Mouse (Mus musculus) neural tube, embryonic 15.5 days (tissue): ENCODE data around the gene Ropn1l. TPM values are rescaled to one million over a fixed set of nuclear protein-coding genes. Genes with fewer than 3 reads are reported as not detected.

Experiments used
- ATAC-seq: fragments of 200-750 bp; cut with Nextera tagmentation; 2 replicates; pipeline ENCODE4 v1.8.0; 2017; ENCODE audit warnings: mild to moderate bottlenecking, moderate TSS enrichment, moderate library complexity; ENCODE audit not compliant: low FRiP score
- H3K27ac ChIP-seq: fragments of 300-500 bp; sonication (generic); replicated peaks from 2 replicates; pipeline ENCODE4 v1.5.1; 2015; ENCODE audit warnings: mild to moderate bottlenecking, inconsistent platforms
- H3K27me3 ChIP-seq: fragments of 300-500 bp; sonication (generic); replicated peaks from 2 replicates; pipeline ENCODE4 v1.6.1; 2015; ENCODE audit warnings: inconsistent platforms
- H3K36me3 ChIP-seq: fragments of 300-500 bp; sonication (generic); 2 replicates; pipeline ENCODE4 v1.6.1; 2015; ENCODE audit warnings: inconsistent platforms
- H3K4me1 ChIP-seq: fragments of 300-500 bp; sonication (generic); 2 replicates; pipeline ENCODE4 v1.6.1; 2015; ENCODE audit warnings: inconsistent platforms
- H3K4me2 ChIP-seq: fragments of 300-500 bp; sonication (generic); 2 replicates; pipeline ENCODE4 v1.6.1; 2015; ENCODE audit warnings: inconsistent platforms, mild to moderate bottlenecking, moderate library complexity
- H3K4me3 ChIP-seq: fragments of 300-500 bp; sonication (generic); replicated peaks from 2 replicates; pipeline ENCODE4 v1.5.1; 2015; ENCODE audit warnings: mild to moderate bottlenecking, inconsistent platforms
- H3K9ac ChIP-seq: fragments of 300-500 bp; sonication (generic); replicated peaks from 2 replicates; pipeline ENCODE4 v1.6.1; 2015; ENCODE audit warnings: mild to moderate bottlenecking, inconsistent platforms
- H3K9me3 ChIP-seq: fragments of 300-500 bp; sonication (generic); replicated peaks from 2 replicates; pipeline ENCODE4 v1.6.1; 2016; ENCODE audit warnings: inconsistent platforms
- WGBS: fragments of 180-500 bp; shearing (Covaris S2); methylation state at CpG from one replicate; pipeline ENCODE4 v1.1.7; 2015; ENCODE audit warnings: mixed read lengths; 5-methylcytosine and 5-hydroxymethylcytosine counted together
- polyA plus RNA-seq: library from polyadenylated mRNA; unstranded; fragments of >200 nt; fragmentation: Nextera tagmentation; extraction: Ambion mirVana; gene quantifications from 2 replicates; pipeline ENCODE4 v1.2.1, GENCODE M21; 2015

Gene Ropn1l
- polyA plus RNA-seq, 1 experiment from 2014 or later = 2.0 TPM

DNA sequence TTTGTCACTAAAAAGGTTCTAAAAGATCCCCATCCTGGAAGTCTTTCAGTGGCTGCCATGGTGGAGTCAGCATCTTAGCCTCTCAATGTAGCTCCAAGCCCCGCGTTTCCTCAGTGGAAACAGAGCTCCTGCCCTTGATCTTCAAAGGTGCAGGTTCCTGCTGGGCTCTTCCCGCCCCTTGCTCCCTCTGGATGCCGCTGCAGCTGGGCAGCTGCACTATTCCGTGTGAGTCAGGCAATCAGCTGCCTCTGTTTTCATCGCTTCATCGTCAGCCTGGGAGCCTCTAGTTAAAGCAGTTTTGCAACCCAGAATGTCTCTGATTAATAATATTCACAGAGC lies 34.9 kb downstream of the Ropn1l start:
- no peaks in the 10 kb centered on the region for H3K9me3 ChIP-seq
- H3K9ac ChIP-seq = no peak overlapping the region
- peak overlapping the region; percentile 23 for H3K4me2 ChIP-seq
- H3K4me1 ChIP-seq = no peaks in the 10 kb centered on the region
- H3K27me3 ChIP-seq = no peaks in the 10 kb centered on the region
- 14% methylated on average over 7 of the region's 7 CpGs for WGBS
- H3K4me3 ChIP-seq = no peak overlapping the region
- ATAC-seq = no peak
- no peak overlapping the region for H3K27ac ChIP-seq
- no peaks in the 10 kb centered on the region for H3K36me3 ChIP-seq

GRCm38 (mm10) chr15:31417796-31418685 lies 35.5 kb downstream of the Ropn1l start:
- WGBS = 63% methylated on average over 21 of the region's 21 CpGs
- 0 out of 2 replicates have a peak, but pooled peaks have one; percentile 34 for ATAC-seq

DNA sequence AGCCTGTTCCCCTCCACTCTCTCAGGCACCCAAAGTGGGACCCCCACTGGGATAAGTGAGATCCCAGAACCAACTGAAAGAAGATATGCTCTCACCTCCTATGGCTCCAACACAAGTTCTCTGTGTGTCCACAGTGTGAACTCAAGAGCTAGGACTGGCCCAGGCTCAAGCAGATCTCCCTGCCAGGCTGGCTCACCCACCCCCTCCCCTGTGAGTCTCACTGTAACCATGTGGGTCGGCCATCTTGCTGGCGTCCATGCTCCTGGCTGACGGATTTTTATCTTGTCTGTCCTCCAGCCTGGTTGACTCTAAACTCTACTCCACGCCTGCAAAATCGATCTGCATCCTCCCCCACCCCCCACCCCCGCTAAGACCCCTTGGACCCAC lies 36.1 kb downstream of the Ropn1l start:
- ATAC-seq = 0 out of 2 replicates have a peak, but pooled peaks have one; percentile 36

More at GRCm38 (mm10) chr15:31417796-31418685, 35.5 kb downstream of the Ropn1l start:
- Histone ChIP-seq H3K36me3 (no peaks in the 10 kb centered on the region), H3K9me3 (no peaks in the 10 kb centered on the region), H3K4me1 (no peaks in the 10 kb centered on the region), H3K27ac (0 out of 2 replicates have a peak overlapping the region, but pooled peaks have one; percentile 45), H3K4me2 (peak overlapping the region; percentile 23), H3K4me3 (no peak overlapping the region), H3K9ac (no peak overlapping the region), H3K27me3 (no peaks in the 10 kb centered on the region)

GRCm38 (mm10) chr15:31415181-31415580 lies 38.4 kb downstream of the Ropn1l start:
- Histone ChIP-seq H3K9ac (no peak overlapping the region), H3K4me3 (no peak overlapping the region), H3K27ac (no peak overlapping the region), H3K4me2 (no peak overlapping the region), H3K27me3 (no peaks in the 10 kb centered on the region), H3K9me3 (no peaks in the 10 kb centered on the region), H3K36me3 (no peaks in the 10 kb centered on the region), H3K4me1 (no peaks in the 10 kb centered on the region)
- ATAC-seq = no peak
- WGBS = 71% methylated on average over 4 of the region's 4 CpGs

More for the DNA sequence above, 36.1 kb downstream of the Ropn1l start:
- 79% methylated on average over 6 of the region's 6 CpGs for WGBS
- Histone ChIP-seq H3K9me3 (no peaks in the 10 kb centered on the region), H3K27me3 (no peaks in the 10 kb centered on the region), H3K9ac (no peak overlapping the region), H3K27ac (no peak overlapping the region), H3K4me1 (no peaks in the 10 kb centered on the region), H3K36me3 (no peaks in the 10 kb centered on the region), H3K4me2 (no peak overlapping the region), H3K4me3 (no peak overlapping the region)

DNA sequence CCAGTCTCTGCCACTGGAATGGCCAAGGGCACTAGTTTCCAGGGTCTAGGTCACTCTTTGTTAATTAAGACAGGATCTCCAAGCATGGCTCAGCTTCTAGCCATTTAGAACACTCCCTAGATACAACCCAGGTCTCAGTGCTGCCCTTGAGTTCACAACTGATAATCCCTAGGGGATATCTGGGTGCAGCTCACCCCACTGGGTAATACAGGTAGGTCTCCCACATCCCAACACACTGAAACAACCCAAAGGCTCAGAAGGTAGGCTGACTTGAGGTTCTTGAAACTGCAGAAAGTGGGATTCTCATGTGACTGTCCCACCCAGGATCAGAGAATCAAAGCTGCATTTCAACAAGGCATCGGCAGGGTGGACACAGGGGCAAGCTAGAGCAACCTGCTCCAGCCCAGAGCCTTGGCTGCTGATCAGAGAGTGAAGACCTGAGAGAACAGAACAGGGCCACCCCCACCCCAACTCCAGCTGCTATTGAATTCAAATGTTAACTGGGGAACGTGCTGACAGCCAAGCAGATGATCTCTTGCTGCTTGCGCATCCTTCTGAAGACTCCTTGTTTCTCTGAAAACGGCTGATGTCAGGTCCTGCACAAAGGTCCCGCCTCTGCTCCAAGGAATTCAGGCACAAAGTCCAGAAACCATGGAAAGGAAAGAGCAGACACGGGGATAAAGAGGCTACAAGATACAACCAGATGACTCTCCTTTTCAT lies 39.2 kb downstream of the Ropn1l start:
- Histone ChIP-seq H3K4me2 (no peak overlapping the region), H3K4me1 (no peaks in the 10 kb centered on the region), H3K27ac (no peak overlapping the region), H3K27me3 (no peaks in the 10 kb centered on the region), H3K9me3 (no peaks in the 10 kb centered on the region), H3K4me3 (no peak overlapping the region), H3K9ac (no peak overlapping the region), H3K36me3 (no peaks in the 10 kb centered on the region)
- ATAC-seq = no peak
- 59% methylated on average over 6 of the region's 6 CpGs for WGBS

GRCm38 (mm10) chr15:31413662-31414061 lies 39.9 kb downstream of the Ropn1l start:
- Histone ChIP-seq H3K27ac (no peak overlapping the region), H3K9me3 (no peaks in the 10 kb centered on the region), H3K36me3 (no peaks in the 10 kb centered on the region), H3K4me3 (no peak overlapping the region), H3K4me2 (no peak overlapping the region), H3K27me3 (no peaks in the 10 kb centered on the region), H3K4me1 (0 out of 2 replicates have a peak, but pooled peaks cover 2% of the 10 kb centered on the region), H3K9ac (no peak overlapping the region)
- no peak for ATAC-seq
- WGBS = 89% methylated on average over 6 of the region's 6 CpGs

DNA sequence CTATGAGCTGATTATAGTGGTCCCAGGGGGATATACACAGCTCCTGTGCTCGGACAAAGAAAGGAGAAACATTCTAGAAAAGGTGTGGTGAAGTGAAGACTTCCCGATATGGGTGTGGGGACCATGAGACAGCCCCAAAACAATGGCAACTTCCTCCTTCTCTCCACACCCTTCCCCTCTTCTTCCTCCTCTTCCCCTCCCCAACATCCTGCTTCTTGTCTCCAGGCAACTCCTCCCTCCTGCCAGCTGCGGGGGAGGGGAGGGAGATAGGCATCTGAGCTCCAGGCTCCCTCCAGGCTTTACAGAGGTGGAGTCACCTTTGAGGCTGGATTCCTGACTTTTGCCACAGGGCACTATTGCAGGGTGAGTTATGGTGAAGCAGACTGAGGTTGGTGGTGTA lies 40.6 kb downstream of the Ropn1l start:
- H3K36me3 ChIP-seq = no peaks in the 10 kb centered on the region
- no peak overlapping the region for H3K9ac ChIP-seq
- H3K27ac ChIP-seq = no peak overlapping the region
- no peak for ATAC-seq
- H3K9me3 ChIP-seq = no peaks in the 10 kb centered on the region
- 45% methylated on average over 3 of the region's 3 CpGs for WGBS
- H3K4me2 ChIP-seq = no peak overlapping the region
- no peaks in the 10 kb centered on the region for H3K27me3 ChIP-seq
- H3K4me3 ChIP-seq = no peak overlapping the region
- H3K4me1 ChIP-seq = 0 out of 2 replicates have a peak, but pooled peaks cover 4% of the 10 kb centered on the region

DNA sequence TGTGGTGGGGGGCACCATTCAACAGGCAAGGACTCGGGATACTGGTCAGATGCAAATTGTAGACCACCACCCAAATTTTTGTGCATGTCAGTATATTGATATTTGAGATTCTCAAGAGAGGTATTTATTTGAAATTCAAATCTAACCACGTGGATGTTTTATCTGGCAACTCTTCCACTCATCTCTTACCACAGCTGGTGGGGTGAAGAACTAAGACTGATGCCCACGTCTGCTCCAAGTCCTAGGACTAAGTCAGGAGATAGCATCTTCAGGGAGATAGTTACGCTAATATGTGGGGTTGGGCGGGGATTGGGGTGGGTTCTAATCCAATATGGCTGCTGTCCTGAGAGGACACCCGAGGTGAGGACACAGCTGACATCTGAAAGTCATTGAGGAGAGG lies 41.1 kb downstream of the Ropn1l start:
- H3K4me3 ChIP-seq = no peak overlapping the region
- H3K27me3 ChIP-seq = no peaks in the 10 kb centered on the region
- no peak overlapping the region for H3K9ac ChIP-seq
- H3K27ac ChIP-seq = no peak overlapping the region
- H3K36me3 ChIP-seq = no peaks in the 10 kb centered on the region
- ATAC-seq = no peak
- H3K4me2 ChIP-seq = no peak overlapping the region
- H3K9me3 ChIP-seq = no peaks in the 10 kb centered on the region
- WGBS = 85% methylated on average over 6 of the region's 6 CpGs
- H3K4me1 ChIP-seq = 0 out of 2 replicates have a peak, but pooled peaks cover 4% of the 10 kb centered on the region

- no peak for ATAC-seq
- H3K4me1 ChIP-seq = peaks cover 9% of the 10 kb centered on the region
- H3K9me3 ChIP-seq = no peaks in the 10 kb centered on the region
- H3K36me3 ChIP-seq = no peaks in the 10 kb centered on the region
- H3K4me3 ChIP-seq = no peak overlapping the region
- no peak overlapping the region for H3K4me2 ChIP-seq
- H3K27me3 ChIP-seq = no peaks in the 10 kb centered on the region
- 80% methylated on average over 4 of the region's 4 CpGs for WGBS
- no peak overlapping the region for H3K9ac ChIP-seq
- no peak overlapping the region for H3K27ac ChIP-seq
These were observed 46.0 kb downstream of the Ropn1l start for GRCm38 (mm10) chr15:31407490-31407889.

DNA sequence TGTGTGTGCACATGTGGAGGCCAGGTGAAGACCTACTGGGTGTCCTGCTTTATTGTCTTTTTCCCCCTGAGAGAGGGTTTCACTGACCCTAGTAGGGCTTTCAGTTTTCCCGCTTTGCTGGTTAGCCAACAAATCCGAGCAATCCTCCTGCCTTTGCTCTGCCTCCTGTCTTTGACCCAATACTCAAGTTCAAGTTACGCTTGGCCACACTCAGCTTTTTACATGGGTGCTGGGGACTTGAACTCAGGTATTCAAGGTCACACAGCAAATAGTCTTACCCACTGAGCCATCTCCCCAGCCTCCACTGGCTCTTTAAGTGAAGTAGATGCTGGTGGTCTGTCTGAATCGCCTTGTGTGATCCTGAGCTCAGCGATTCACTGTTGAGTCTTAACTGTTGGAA lies 46.7 kb downstream of the Ropn1l start:
- Histone ChIP-seq H3K27ac (no peak overlapping the region), H3K27me3 (no peaks in the 10 kb centered on the region), H3K4me2 (no peak overlapping the region), H3K4me1 (peaks cover 15% of the 10 kb centered on the region), H3K9ac (no peak overlapping the region), H3K36me3 (no peaks in the 10 kb centered on the region), H3K4me3 (no peak overlapping the region), H3K9me3 (no peaks in the 10 kb centered on the region)
- WGBS = 88% methylated on average over 5 of the region's 5 CpGs
- ATAC-seq = no peak

DNA sequence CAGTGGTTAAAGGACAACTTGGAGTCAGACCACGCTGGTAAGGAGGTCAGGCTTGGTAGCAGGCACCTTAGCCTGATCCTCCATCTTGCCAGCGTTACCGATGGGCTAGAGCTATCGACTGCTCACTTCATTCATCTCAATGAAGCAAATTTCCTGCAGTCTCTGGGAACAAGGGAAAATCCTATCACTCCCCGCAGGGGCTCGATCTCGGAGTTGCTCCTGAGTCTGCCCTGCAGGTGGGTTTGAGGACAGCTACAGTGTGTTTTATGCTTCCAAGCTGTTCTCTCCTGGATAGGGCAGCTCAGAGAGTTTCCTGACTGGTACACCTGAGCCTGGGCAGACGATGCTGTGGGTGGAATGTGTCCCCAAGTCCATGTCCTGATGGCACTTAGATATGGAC lies 49.2 kb downstream of the Ropn1l start:
- Histone ChIP-seq H3K4me2 (no peak overlapping the region), H3K9ac (no peak overlapping the region), H3K27ac (no peak overlapping the region), H3K9me3 (no peaks in the 10 kb centered on the region), H3K36me3 (no peaks in the 10 kb centered on the region), H3K4me1 (peaks cover 17% of the 10 kb centered on the region), H3K27me3 (no peaks in the 10 kb centered on the region), H3K4me3 (no peak overlapping the region)
- WGBS = 90% methylated on average over 8 of the region's 8 CpGs
- ATAC-seq = no peak
